Mouse (Mus musculus): ENCODE data around the gene Cacng6.

Cacng6 gene

DNA sequence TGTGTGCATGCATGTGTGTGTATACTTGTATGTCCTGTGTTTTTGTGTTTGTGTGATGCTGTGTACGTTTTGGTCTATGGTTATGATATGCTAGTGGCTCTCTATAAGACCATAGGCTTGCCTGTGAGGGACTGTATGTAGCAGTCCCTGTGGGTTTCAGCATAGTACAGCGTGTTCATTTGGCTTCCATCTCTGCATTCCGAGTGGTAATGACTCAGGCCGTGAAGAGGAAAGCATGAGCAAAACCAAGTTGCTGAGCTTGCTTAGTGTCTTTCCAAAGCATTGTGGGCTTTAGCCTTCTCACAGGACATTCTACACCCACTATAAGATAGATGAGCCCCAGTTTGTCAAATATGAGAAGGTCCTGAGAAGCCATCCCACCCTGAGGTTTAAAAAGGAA, 39.3 kb downstream of the Cacng6 start:
- no peak for DNase-seq (ENCODE audit: low spot score in 2 of 2)

DNA sequence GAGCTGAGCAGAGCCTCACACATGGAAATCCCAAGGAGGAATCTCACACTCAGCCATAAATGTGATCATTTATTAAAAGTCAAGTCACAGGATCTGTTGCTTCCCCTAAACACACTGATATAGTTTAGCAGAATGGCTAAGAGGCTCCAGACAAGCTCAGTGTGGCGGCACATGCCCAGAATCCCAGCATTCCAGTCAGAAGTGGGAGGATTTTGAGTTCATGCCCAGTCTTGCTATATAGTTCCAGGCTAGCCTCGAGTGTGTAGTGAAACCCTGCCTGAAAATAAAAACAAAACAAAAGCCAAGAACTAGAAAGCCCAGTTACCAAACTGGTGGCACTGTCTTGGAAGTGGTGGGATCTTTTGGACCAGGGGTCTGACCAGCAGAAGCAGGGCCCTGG, 44.6 kb downstream of the Cacng6 start:
- DNase-seq (ENCODE audit: low spot score in 2 of 2) = no peak

DNA sequence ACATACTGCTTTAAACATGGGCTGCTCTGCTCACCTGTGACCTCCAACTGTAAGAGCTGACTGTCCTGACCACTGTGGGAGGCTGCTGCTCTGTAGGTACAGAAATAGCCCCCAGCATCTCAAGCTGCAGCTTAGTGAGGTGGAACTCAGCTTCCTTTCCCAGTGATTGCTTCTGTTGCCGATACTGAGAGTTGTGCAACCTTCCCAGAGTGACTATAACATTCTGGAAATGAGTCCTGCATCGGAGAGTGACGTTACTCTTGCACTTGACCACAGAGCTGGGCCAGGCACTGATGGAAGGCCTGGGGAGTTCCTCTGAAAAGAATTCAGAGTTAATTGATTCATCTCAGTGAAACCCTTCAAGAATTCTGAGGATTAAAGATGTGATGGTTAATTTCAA, 48.8 kb downstream of the Cacng6 start:
- no peak for DNase-seq (ENCODE audit: low spot score in 2 of 2)

DNA sequence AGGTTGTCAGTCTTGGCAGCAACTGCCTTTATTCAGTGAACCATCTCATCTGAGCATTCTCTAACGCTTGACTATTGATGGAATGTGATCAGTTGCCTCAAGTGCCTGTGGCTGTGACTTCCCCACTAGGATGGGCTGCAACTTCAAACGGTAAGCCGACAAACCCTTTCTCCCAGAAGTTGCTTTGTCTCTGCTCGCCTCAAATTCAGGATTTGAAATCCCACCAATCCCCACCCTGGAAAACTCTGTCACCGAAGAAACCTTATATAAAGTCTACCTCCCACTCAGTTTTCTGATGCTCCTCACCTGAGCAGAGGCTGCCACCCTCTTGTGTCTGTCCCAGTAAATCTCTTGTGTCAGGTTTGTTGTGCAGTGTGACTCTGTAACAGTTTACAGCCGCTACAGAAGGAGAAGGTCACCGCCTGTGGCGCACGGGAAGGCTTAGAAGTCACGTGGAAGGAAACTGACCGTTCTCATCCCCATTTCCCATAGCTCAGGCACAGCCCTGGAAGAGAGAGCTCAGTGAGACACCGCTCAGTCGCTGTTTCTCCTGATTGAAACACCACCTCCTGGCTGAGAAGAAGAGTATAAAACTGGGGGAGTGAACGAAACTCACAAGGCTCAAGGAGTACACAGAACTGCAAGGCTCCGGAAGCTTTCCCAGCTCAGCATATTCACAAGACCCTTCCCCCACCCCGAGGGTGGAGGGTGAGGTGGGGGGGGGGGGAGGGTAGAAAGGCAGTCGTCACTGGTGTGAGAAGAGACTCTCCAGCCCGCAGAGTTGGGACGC, 50.5 kb downstream of the Cacng6 start:
- DNase-seq (ENCODE audit: low spot score in 2 of 2) = no peak

DNA sequence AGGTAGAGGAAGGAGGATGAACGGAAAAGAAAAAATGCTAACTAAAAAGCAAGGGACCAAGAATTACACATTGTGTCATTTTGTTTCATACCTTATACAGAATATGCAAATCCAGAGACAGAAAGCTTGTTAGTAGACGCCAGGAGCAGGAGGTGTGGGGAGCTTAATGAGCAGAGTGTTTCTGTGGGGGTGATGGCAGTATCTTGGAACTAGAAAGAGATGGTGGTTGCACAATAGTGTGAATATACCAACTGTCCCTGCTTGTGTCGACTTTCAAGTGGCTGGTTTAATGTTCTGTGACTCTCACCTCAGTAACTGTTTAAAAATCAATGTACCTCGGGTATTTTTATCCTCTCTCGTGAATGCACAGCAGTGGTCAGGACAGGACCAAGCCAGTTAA, 52.7 kb downstream of the Cacng6 start:
- DNase-seq (ENCODE audit: low spot score in 2 of 2) = no peak

DNA sequence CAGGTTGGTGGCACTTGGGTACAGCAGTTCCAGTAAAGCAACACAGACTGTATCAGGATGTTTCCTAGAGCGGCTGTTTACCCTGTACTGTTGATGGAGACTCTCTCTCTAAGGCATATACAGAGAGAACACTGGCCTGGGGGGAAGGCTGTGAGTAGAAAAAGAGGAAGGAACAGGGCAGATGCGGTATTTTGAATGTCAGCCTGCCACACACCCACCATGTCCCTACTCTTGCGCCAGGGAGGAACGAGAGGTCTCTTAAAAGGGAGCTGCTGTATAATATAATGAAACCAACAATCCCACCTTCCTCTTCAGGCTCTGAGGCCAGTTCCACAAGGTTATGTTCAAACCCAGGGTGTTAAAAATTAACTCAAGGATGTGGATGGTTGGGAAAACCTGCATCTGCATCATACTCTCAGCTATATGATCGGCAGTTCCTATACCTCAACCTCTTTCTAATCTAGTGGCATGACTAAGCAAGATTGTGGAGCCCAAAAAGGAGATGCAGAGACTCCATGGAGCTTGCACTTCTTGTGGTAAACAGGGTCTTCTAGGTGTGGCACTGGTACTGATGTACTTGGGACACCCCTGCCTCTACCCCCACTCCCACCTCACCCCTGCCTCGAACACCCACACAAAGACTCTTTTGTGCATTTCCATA, 58.1 kb downstream of the Cacng6 start:
- no peak for DNase-seq (ENCODE audit: low spot score in 2 of 2)
